In the genomic region with DNA sequence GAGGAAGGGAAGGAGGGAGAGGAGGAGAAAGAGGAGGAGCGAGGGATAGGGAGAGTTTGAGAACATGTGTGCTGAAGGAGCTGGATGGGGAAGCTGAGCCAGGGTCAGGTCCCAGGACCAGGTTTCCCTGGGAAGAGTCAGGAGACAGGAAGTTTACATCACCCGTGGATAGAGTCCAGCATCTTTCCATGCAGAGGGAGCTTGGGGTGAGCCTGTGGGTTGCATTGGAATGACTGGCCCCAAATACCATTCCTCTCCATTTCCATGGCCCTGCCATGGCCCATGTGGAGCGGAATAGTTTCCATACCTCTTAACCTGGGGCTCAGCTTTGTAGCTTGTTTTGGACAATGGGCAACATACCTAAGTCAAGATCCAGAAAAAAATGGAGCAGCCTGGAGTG, we compare ENCODE assay signal across 25 mouse cellular contexts.
"Had no signal": no experiment of that assay in that cellular context is flagged by ENCODE, and none has a peak within 500 bp of the region (broad histone marks: within the 10 kb centered on the region; RNA-seq: fewer than 3 reads in every experiment).

No protein-coding gene starts in this region.

- ATAC-seq: inflammation-experienced regulatory T-cells, adult 6 months; intestine, embryonic 15.5 days; intestine, postnatal 0 days; liver, embryonic 12.5 days had no signal

- H3K9ac ChIP-seq: heart, embryonic 13.5 days; heart, embryonic 15.5 days; hindbrain, embryonic 13.5 days; hindbrain, embryonic 15.5 days; intestine, embryonic 15.5 days; limb, embryonic 13.5 days; liver, embryonic 12.5 days; liver, embryonic 14.5 days had no signal

- H3K27ac ChIP-seq: heart, adult 2 months; heart, embryonic 13.5 days; heart, embryonic 15.5 days; hindbrain, embryonic 13.5 days; hindbrain, embryonic 15.5 days; intestine, embryonic 15.5 days; left cerebral cortex, adult 2 months; limb, embryonic 13.5 days; liver, embryonic 12.5 days; liver, embryonic 14.5 days had no signal

- H3K36me3 ChIP-seq: heart, embryonic 13.5 days; heart, embryonic 15.5 days; hindbrain, embryonic 13.5 days; hindbrain, embryonic 15.5 days; intestine, embryonic 15.5 days; limb, embryonic 13.5 days; liver, embryonic 12.5 days had no signal

- H3K9me3 ChIP-seq: heart, embryonic 13.5 days; heart, embryonic 15.5 days; hindbrain, embryonic 13.5 days; hindbrain, embryonic 15.5 days; intestine, embryonic 15.5 days; limb, embryonic 13.5 days; liver, embryonic 12.5 days had no signal

- H3K4me3 ChIP-seq: heart, adult 2 months; heart, embryonic 13.5 days; heart, embryonic 15.5 days; hindbrain, embryonic 13.5 days; hindbrain, embryonic 15.5 days; intestine, embryonic 15.5 days; layer of hippocampus, adult 2 months; left cerebral cortex, adult 2 months; limb, embryonic 13.5 days; liver, embryonic 12.5 days had no signal

- H3K4me2 ChIP-seq: heart, embryonic 11.5 days; heart, embryonic 13.5 days; heart, embryonic 15.5 days; hindbrain, embryonic 13.5 days; hindbrain, embryonic 15.5 days; intestine, embryonic 15.5 days; limb, embryonic 13.5 days; liver, embryonic 12.5 days had no signal

- H3K27me3 ChIP-seq: heart, embryonic 13.5 days; heart, embryonic 15.5 days; hindbrain, embryonic 13.5 days; hindbrain, embryonic 15.5 days; intestine, embryonic 15.5 days; limb, embryonic 13.5 days; liver, embryonic 12.5 days had no signal

- H3K4me1 ChIP-seq: heart, embryonic 15.5 days; intestine, embryonic 15.5 days; liver, embryonic 12.5 days had no signal

- DNase-seq: gastrocnemius, postnatal 14 days; gastrocnemius, postnatal 36 days; heart, adult 11 months; heart, adult 2 months; heart, postnatal 36 days; kidney, adult 18-20 months; kidney, adult 8-10 months; kidney, postnatal 10 days; kidney, postnatal 25 days; kidney, postnatal 4 days; liver; lung, adult 2 months had no signal
